Mouse (Mus musculus): Measurements from ENCODE around the gene Dennd1b.

DNA sequence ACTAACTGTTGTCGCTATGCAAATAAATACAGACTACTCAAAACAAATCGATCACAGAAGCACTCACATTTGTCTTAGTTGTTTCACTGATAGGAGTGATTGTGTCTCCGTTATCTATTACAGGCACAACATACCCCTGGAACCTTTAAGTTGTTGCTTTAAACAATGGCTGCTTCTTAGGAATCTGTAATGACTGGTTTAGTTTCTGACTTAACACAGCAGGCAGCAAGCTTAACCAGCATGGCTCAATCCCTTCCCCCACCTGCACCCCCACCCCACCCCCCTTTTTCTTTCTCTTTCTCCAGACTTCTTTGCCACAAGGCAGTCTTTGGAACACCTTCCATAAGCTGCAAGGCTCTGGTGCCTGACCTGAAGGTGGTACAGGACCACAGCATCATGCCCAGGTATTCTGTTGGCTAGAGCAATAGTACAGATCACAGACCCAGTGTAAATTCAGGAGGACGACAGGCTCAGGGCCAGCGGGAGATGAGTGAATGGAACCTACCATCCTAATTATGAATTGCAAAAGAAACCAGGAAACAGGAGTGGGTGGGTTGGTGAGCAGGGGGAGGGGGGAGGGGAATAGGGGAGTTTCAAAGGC, 231.3 kb downstream of the Dennd1b start:
- TF ChIP-seq ZNF384 (IDR thresholded peaks at IDR 0.05; ENCODE audit: low read depth, low read length) = no peak
- TF ChIP-seq ZC3H11A (IDR thresholded peaks at IDR 0.05; ENCODE audit: borderline replicate concordance, low read depth, low read length) = no peak

All from ES-E14 (cell line).